Mouse (Mus musculus): ENCODE measurements around the gene Bri3. TPM values are rescaled to one million over a fixed set of nuclear protein-coding genes. Genes with fewer than 3 reads are reported as not detected.
A peak's percentile ranks its signal among the peaks of the same experiment; 100 is the strongest.

Bri3 gene
- polyA plus RNA-seq, 1 experiment from 2014 or later: 105 TPM

DNA sequence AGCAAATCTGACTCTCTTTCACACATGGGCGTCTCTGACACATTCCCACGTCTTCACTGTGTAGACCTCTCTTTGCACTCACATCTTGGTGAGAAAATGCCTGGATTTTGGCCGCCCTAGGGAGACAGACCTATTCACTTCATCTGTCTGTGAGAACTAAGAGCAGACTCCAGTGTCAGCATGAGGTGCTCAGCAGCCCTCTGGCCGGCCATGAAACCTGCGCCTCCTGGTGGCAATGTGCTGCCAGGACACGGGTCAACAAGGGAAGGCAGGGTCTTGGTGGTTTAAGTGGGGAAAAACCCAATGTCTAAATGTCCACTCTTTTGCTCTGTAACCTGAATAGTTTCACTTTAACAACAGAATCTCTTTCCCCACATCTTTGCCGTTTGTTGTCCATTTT lies 29.8 kb upstream of the Bri3 start:
- 35% methylated on average over 7 of the region's 7 CpGs for WGBS

GRCm38 (mm10) chr5:144215992-144216391 lies 28.2 kb upstream of the Bri3 start:
- Histone ChIP-seq H3K4me3 (ENCODE audit: low read depth, low read length) (no peak overlapping the region), H3K36me3 (ENCODE audit: control insufficient read depth, insufficient read depth, low read length) (peaks cover 51% of the 10 kb centered on the region), H3K27me3 (replicated peaks; ENCODE audit: control insufficient read depth, insufficient read depth, low read length) (no peaks in the 10 kb centered on the region), H3K4me1 (ENCODE audit: control insufficient read depth, insufficient read depth, low read length) (no peaks in the 10 kb centered on the region), H3K27ac (ENCODE audit: low read depth, low read length) (no peak overlapping the region), H3K9me3 (replicated peaks; ENCODE audit: control insufficient read depth, low read length) (no peaks in the 10 kb centered on the region), H3K9ac (ENCODE audit: low read length) (no peak overlapping the region), H3K4me2 (ENCODE audit: low read length) (no peak overlapping the region)
- DNase-seq (ENCODE audit: low spot score) (no peak), ATAC-seq (no peak)
- 96% methylated on average over 2 of the region's 2 CpGs for whole genome bisulfite sequencing

More for the DNA sequence above, 29.8 kb upstream of the Bri3 start:
- ATAC-seq: no peak
- Histone ChIP-seq H3K27ac (ENCODE audit: low read depth, low read length) (no peak overlapping the region), H3K4me1 (ENCODE audit: control insufficient read depth, insufficient read depth, low read length) (no peaks in the 10 kb centered on the region), H3K4me3 (ENCODE audit: low read depth, low read length) (no peak overlapping the region), H3K9me3 (replicated peaks; ENCODE audit: control insufficient read depth, low read length) (no peaks in the 10 kb centered on the region), H3K36me3 (ENCODE audit: control insufficient read depth, insufficient read depth, low read length) (peaks cover 66% of the 10 kb centered on the region), H3K27me3 (replicated peaks; ENCODE audit: control insufficient read depth, insufficient read depth, low read length) (no peaks in the 10 kb centered on the region), H3K4me2 (ENCODE audit: low read length) (no peak overlapping the region), H3K9ac (ENCODE audit: low read length) (no peak overlapping the region)
- DNase-seq (ENCODE audit: low spot score): peak; percentile 50

DNA sequence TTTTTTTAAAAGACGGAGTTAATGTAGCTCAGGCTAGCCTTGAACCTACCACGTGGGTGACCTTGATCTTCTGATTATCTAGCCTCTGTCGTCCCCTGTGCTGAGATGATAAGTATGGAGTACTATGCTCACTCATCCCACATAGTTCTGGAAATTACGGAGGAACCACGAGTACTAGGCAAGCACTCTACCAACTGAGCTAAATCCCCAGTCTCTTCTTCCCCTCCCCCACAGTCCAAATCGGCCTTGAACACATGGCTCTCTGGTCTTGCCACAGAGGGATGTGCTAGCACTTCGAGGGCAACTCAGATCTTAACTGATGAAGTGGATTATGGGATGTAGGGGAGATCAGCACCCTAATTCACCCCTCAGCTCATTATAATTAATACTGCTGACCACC lies 26.2 kb upstream of the Bri3 start:
- no peak overlapping the region for H3K9ac ChIP-seq (ENCODE audit: low read length)
- H3K27ac ChIP-seq (ENCODE audit: low read depth, low read length): no peak overlapping the region
- WGBS: 91% methylated on average over 7 of the region's 7 CpGs
- peaks cover 34% of the 10 kb centered on the region for H3K36me3 ChIP-seq (ENCODE audit: control insufficient read depth, insufficient read depth, low read length)
- no peak for ATAC-seq
- no peak for DNase-seq (ENCODE audit: low spot score)
- H3K4me3 ChIP-seq (ENCODE audit: low read depth, low read length): no peak overlapping the region
- H3K27me3 ChIP-seq (replicated peaks; ENCODE audit: control insufficient read depth, insufficient read depth, low read length): no peaks in the 10 kb centered on the region
- H3K4me2 ChIP-seq (ENCODE audit: low read length): no peak overlapping the region
- peaks cover 10% of the 10 kb centered on the region for H3K4me1 ChIP-seq (ENCODE audit: control insufficient read depth, insufficient read depth, low read length)
- H3K9me3 ChIP-seq (replicated peaks; ENCODE audit: control insufficient read depth, low read length): no peaks in the 10 kb centered on the region

DNA sequence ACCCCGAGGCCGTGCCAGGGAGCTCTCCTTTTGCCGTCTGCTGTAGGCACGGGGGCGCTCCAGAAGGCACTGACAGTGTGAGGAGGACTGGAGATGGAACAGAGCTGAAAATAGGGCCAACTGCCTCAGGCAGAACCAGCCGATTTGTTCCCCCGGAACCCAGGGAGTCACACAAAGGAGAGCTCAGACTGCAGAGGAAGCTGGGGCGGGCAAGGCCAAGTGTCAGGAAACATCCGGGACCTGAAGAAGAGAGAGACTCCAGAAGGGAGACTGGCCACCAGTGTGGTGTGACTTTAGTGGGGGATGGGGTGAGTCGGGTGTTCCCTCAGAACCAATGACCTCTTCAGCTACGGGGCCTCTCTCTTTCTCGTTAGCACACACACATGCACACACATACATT lies 24.9 kb upstream of the Bri3 start:
- peaks cover 23% of the 10 kb centered on the region for H3K36me3 ChIP-seq (ENCODE audit: control insufficient read depth, insufficient read depth, low read length)
- H3K27me3 ChIP-seq (replicated peaks; ENCODE audit: control insufficient read depth, insufficient read depth, low read length): no peaks in the 10 kb centered on the region
- no peak for DNase-seq (ENCODE audit: low spot score)
- H3K4me2 ChIP-seq (ENCODE audit: low read length): no peak overlapping the region
- H3K27ac ChIP-seq (ENCODE audit: low read depth, low read length): no peak overlapping the region
- no peak overlapping the region for H3K9ac ChIP-seq (ENCODE audit: low read length)
- no peak overlapping the region for H3K4me3 ChIP-seq (ENCODE audit: low read depth, low read length)
- 77% methylated on average over 12 of the region's 12 CpGs for WGBS
- no peak for ATAC-seq
- H3K4me1 ChIP-seq (ENCODE audit: control insufficient read depth, insufficient read depth, low read length): peaks cover 10% of the 10 kb centered on the region
- H3K9me3 ChIP-seq (replicated peaks; ENCODE audit: control insufficient read depth, low read length): no peaks in the 10 kb centered on the region

GRCm38 (mm10) chr5:144219936-144220335 lies 24.3 kb upstream of the Bri3 start:
- H3K36me3 ChIP-seq (ENCODE audit: control insufficient read depth, insufficient read depth, low read length): peaks cover 22% of the 10 kb centered on the region
- H3K9ac ChIP-seq (ENCODE audit: low read length): no peak overlapping the region
- peaks cover 10% of the 10 kb centered on the region for H3K4me1 ChIP-seq (ENCODE audit: control insufficient read depth, insufficient read depth, low read length)
- DNase-seq (ENCODE audit: low spot score): no peak
- H3K9me3 ChIP-seq (replicated peaks; ENCODE audit: control insufficient read depth, low read length): no peaks in the 10 kb centered on the region
- 92% methylated on average over 5 of the region's 5 CpGs for WGBS
- no peak for ATAC-seq
- H3K27ac ChIP-seq (ENCODE audit: low read depth, low read length): no peak overlapping the region
- H3K4me2 ChIP-seq (ENCODE audit: low read length): no peak overlapping the region
- H3K27me3 ChIP-seq (replicated peaks; ENCODE audit: control insufficient read depth, insufficient read depth, low read length): no peaks in the 10 kb centered on the region
- no peak overlapping the region for H3K4me3 ChIP-seq (ENCODE audit: low read depth, low read length)

DNA sequence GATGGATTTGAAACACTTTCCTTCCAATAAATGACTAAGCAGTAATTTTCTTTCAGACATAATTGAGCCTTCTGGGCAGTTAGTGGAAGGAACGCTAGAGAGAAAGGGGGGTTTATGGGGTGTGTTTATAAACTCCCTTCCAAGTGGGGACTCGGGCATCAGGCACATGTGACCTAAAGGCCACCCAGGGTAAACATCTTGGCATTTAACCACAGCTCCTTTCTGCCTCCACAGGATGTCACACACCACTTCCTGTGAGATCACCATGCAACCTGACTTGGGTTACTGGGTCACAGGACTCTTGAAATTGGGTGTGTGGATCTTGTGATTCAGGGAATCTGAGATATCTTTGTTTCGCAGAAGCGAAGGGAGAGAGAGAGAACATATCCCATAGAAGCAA lies 22.9 kb upstream of the Bri3 start:
- 78% methylated on average over 4 of the region's 4 CpGs for WGBS
- Histone ChIP-seq H3K27ac (ENCODE audit: low read depth, low read length) (no peak overlapping the region), H3K4me1 (ENCODE audit: control insufficient read depth, insufficient read depth, low read length) (peaks cover 10% of the 10 kb centered on the region), H3K4me2 (ENCODE audit: low read length) (no peak overlapping the region), H3K36me3 (ENCODE audit: control insufficient read depth, insufficient read depth, low read length) (peaks cover 10% of the 10 kb centered on the region), H3K9me3 (replicated peaks; ENCODE audit: control insufficient read depth, low read length) (no peaks in the 10 kb centered on the region), H3K4me3 (ENCODE audit: low read depth, low read length) (no peak overlapping the region), H3K9ac (ENCODE audit: low read length) (no peak overlapping the region), H3K27me3 (replicated peaks; ENCODE audit: control insufficient read depth, insufficient read depth, low read length) (no peaks in the 10 kb centered on the region)
- ATAC-seq (no peak), DNase-seq (ENCODE audit: low spot score) (no peak)

GRCm38 (mm10) chr5:144222811-144223502 lies 21.3 kb upstream of the Bri3 start:
- no peaks in the 10 kb centered on the region for H3K36me3 ChIP-seq (ENCODE audit: control insufficient read depth, insufficient read depth, low read length)
- H3K9ac ChIP-seq (ENCODE audit: low read length): peak overlapping the region; percentile 74
- H3K27ac ChIP-seq (ENCODE audit: low read depth, low read length): peak overlapping the region; percentile 62
- H3K27me3 ChIP-seq (replicated peaks; ENCODE audit: control insufficient read depth, insufficient read depth, low read length): no peaks in the 10 kb centered on the region
- H3K4me3 ChIP-seq (ENCODE audit: low read depth, low read length): peak overlapping the region; percentile 67
- 5% methylated on average over 22 of the region's 25 CpGs for WGBS
- DNase-seq (ENCODE audit: low spot score) (peak; percentile 52), ATAC-seq (peak; percentile 74)
- H3K4me1 ChIP-seq (ENCODE audit: control insufficient read depth, insufficient read depth, low read length): peaks cover 10% of the 10 kb centered on the region
- H3K4me2 ChIP-seq (ENCODE audit: low read length): peak overlapping the region; percentile 69
- H3K9me3 ChIP-seq (replicated peaks; ENCODE audit: control insufficient read depth, low read length): no peaks in the 10 kb centered on the region

DNA sequence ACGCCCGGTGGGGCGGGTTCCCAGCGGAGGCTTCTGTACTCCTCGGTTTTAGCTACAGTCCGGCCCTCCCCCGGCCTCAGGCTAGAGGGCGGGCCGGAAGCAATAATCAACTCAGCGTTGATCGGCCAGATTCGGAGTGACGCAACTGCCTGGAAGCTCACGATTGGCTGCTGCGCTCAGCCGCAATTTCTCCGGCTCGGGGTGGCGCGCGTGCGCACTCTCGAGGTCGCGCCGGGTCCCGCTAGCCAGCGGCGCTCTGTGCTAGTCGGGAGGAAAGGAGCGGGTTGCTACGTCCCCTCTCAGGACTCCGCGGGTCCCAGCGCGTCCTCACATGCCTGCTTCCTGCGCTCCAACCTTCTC lies 20.8 kb upstream of the Bri3 start, which contains the start of gene Tecpr1:
Tecpr1 (minus strand) TSS at position 113 of the 360 bp plus-strand sequence.
- Histone ChIP-seq H3K4me3 (ENCODE audit: low read depth, low read length) (peak within 1 kb of the TSS; percentile 67), H3K9ac (ENCODE audit: low read length) (peak within 1 kb of the TSS; percentile 74), H3K4me2 (ENCODE audit: low read length) (peak within 1 kb of the TSS; percentile 69), H3K9me3 (replicated peaks; ENCODE audit: control insufficient read depth, low read length) (no peaks in the 10 kb centered on the region), H3K27me3 (replicated peaks; ENCODE audit: control insufficient read depth, insufficient read depth, low read length) (no peaks in the 10 kb centered on the region), H3K4me1 (ENCODE audit: control insufficient read depth, insufficient read depth, low read length) (peaks cover 10% of the 10 kb centered on the region), H3K36me3 (ENCODE audit: control insufficient read depth, insufficient read depth, low read length) (no peaks in the 10 kb centered on the region), H3K27ac (ENCODE audit: low read depth, low read length) (peak within 1 kb of the TSS; percentile 80)
- DNase-seq (ENCODE audit: low spot score): peak; percentile 98
- WGBS: under 1% methylated on average over 37 of the region's 37 CpGs
- ATAC-seq: peak; percentile 98

- no peaks in the 10 kb centered on the region for H3K9me3 ChIP-seq (replicated peaks; ENCODE audit: control insufficient read depth, low read length)
- H3K4me1 ChIP-seq (ENCODE audit: control insufficient read depth, insufficient read depth, low read length): peaks cover 10% of the 10 kb centered on the region
- H3K9ac ChIP-seq (ENCODE audit: low read length): peak overlapping the region; percentile 74
- H3K27me3 ChIP-seq (replicated peaks; ENCODE audit: control insufficient read depth, insufficient read depth, low read length): no peaks in the 10 kb centered on the region
- DNase-seq (ENCODE audit: low spot score) (no peak), ATAC-seq (peak; percentile 45)
- 25% methylated on average over 18 of the region's 18 CpGs for WGBS
- peak overlapping the region; percentile 69 for H3K4me2 ChIP-seq (ENCODE audit: low read length)
- H3K27ac ChIP-seq (ENCODE audit: low read depth, low read length): peak overlapping the region; percentile 80
- no peaks in the 10 kb centered on the region for H3K36me3 ChIP-seq (ENCODE audit: control insufficient read depth, insufficient read depth, low read length)
- H3K4me3 ChIP-seq (ENCODE audit: low read depth, low read length): peak overlapping the region; percentile 67
Observed at GRCm38 (mm10) chr5:144223899-144224816, 20.1 kb upstream of the Bri3 start.
